Mouse (Mus musculus): Measurements from ENCODE around the gene Cachd1.

Gene Cachd1

DNA sequence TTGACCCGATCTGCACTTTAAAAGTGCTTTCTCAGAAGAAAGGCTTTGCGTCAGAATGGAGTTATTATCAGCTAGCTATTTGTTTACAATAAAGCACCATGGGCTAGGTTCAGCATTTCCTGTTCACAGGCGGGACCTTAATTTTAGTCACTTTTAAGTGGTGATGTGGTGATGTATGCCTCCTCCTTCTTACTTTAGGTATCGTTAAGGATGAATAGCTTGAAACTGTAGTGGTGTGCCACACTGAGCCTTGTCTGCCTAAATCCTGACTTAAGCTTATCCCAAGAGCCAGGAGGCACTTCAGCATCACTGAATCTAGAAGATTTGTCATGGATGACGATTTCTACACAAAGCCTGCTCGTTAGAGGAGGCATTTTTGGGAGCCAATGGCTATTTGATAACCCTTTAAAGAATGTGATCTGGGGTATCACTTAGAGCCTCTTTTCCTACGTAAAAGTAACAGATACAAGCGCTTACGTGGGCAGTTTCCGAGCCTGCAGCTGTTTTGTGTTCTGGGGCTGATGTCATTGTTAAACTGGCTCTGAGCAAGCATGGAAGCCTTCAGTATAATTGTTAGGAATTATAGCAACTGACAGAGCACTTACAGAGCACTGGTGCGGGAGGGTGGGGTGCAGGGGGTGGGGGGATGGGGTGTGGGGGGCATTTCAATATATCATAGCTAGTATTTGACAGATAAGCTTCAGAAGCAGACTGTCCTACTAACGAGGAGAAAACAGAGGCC, 89.7 kb downstream of the Cachd1 start:
- DNase-seq (ENCODE audit: low spot score in 2 of 2), result no peak

DNA sequence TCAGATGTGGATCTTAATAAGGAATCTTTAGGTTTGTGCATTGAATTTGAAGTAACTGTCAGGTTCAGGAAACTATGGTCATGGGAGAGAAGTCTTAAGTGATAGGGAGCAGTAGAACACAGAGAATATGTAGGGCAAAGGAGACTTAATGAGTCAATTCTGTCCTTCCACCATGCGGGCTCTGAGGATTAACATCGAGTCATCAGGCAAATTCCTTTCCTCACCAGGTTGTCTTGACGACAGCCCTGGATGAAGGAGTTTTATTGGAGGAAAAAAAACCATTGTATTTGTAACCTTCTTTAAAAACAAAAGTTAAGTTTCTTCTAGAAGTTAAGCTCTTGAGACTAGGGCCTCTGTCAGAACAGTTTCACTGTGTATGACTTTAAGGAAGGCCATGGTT, 100.9 kb downstream of the Cachd1 start:
- no peak for DNase-seq (ENCODE audit: low spot score in 2 of 2)

DNA sequence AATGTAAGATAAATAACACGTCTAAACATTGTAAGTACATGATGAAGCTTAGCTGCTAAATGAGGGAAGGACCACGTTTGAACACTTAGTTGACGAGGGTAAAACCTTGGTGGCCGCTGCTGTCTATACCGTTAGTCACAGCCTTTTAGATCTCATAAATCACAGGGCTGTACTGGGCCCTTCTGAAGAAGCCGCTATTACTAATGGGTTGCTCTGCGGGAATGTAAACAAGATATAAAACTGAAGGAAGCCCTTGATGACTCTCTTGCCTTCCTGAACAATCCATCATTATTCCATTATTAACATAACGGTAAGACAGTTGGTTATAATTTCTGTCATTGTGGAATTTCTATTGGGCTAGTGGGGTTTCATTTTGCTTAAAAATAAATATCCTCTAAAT, 102.9 kb downstream of the Cachd1 start:
- no peak for DNase-seq (ENCODE audit: low spot score in 2 of 2)

DNA sequence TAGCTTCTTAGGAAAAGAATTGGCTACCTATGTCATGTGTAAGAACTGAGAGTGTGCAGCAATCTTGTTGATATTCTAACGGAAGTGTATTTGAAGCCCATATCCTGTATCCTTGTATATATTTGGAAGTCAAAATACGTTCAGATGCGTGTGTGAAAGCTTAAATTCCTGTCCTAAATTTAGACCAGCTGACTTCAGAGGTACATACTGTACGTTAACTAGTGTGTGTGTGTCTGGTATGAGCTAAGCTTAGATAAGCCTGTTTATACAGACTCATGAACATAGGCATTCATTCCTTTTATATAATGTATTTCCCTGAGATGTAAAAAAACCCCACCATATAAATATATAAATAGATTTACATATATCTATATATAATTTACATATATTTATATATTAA, 103.6 kb downstream of the Cachd1 start:
- no peak for DNase-seq (ENCODE audit: low spot score in 2 of 2)

DNA sequence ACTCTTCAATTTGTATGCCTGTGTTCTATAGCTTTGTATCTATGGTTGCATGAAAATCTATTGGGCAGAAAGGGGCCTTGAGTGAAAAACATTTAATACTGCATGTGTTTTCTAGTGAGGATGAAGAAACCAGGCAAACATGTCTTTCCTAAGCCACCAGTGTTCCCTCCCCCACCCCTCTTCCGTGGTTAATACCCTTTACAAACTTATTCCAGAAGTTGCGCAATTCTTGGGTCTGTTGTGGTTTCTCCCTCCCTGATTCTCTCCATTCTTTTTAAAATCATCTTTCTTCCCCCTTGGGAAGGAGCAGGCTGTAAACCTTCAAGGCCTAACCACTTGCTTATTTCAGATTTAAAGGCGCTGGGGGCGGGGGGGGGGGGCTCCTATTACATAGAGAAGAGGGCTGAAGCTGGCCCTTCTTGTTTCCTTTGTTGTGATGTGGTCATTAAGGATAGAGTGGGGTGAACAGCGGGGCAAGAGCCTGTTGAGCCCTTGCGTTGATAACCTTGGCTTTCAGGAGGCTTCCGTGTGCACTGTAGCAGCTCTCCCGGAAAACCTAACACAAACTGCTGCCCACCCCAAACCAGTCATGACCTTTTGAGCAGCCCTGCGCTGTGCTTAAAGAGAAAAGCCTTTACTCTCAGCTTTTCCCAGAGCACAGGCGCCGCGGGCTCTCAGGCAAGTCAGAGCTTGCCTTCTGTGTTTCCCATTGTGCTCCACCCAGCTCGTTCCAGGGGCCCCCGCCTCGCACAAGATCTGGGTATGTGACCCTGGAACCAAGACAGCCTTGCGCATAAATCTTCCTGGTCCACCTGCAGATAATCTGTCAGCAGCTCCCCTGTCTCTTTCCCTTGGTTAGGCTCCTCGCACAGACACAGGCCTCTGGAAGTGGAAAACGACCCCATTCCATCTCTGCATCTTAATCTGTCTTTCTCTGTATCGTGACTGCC, 109.6 kb downstream of the Cachd1 start:
- no peak for DNase-seq (ENCODE audit: low spot score in 2 of 2)

- peak in 1 of 2 experiments; percentile 2 for DNase-seq (ENCODE audit: low spot score in 2 of 2)
Observed at GRCm38 (mm10) chr4:100886743-100887416, 110.4 kb downstream of the Cachd1 start.

DNA sequence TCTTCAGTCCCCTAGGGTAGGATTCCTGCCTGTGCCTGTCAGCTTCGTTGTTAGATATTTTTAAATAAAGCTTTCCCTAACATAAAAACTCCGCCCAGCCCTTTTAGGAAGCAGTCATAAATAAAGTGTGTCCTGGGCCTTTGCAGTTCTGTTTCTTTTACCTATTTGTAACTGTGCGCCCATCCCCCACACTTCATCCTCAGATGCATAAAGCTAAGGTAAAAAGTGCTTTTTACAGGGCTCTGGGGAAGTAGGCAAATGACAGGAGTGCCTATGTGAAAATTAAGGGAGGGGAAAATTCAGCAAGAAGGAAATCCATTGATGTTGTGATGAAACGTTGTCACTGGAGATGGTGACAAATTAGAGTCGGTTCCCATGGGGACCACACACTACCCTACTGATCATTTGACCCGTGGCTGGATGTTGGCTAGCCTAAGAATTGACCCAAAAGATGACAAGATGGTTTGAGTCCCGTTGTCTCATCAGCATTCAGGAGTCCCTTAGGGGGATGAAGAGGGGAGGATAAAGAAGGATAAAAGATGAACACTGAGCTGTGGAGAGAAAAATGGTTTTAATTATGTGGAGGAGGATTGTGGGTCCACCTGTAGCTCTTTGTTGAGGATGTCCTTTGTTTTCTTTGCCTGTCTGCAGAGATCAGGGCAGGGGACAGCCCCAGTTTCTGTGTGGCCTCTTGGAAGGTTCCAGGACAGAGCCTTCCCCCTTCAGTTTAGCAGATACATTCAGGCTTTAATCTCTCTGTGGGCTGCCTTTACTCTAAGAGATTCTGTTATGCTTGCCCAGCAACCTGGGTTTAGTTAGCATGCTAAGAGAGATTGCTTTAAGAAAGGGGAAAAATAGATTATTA, 113.9 kb downstream of the Cachd1 start:
- no peak for DNase-seq (ENCODE audit: low spot score in 2 of 2)

DNA sequence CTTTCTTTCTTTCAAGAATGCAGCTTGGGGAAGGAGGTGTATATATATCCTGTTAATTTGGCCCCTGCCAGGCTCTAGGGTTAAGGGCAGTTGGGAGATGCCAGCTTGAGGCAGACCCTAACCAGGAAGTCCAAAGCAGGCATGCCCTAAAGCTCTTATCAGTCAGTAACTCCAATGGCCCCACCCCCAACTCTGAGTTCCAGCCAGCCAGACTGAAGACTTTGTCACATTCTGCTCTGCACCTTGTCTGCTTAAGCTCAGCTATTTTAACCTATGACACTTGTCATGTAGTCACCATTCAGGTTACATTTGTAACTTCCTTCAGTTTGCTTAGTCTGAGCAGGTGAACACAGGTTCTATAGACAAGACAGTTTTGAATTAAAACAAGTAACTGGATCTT, 117.3 kb downstream of the Cachd1 start:
- no peak for DNase-seq (ENCODE audit: low spot score in 2 of 2)

DNA sequence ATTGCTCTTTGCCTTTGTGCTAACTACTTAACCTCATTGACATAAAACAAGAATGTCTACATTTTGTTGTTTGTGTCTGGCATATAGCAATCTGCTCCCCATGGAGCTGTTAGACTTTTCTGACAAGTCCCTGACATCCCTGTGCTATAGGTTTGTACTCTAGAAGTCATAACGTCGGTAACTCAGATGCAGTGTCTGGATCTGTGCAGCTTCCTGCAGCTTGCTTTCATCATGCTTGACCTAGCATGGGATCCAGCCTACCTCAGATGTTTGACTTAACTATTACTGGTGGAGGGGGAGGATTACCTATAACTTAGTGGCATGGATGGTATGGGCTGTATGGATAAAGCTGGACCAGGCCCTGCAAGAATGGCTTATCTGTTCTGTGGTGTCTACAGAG, 117.7 kb downstream of the Cachd1 start:
- DNase-seq (ENCODE audit: low spot score in 2 of 2), result no peak

DNA sequence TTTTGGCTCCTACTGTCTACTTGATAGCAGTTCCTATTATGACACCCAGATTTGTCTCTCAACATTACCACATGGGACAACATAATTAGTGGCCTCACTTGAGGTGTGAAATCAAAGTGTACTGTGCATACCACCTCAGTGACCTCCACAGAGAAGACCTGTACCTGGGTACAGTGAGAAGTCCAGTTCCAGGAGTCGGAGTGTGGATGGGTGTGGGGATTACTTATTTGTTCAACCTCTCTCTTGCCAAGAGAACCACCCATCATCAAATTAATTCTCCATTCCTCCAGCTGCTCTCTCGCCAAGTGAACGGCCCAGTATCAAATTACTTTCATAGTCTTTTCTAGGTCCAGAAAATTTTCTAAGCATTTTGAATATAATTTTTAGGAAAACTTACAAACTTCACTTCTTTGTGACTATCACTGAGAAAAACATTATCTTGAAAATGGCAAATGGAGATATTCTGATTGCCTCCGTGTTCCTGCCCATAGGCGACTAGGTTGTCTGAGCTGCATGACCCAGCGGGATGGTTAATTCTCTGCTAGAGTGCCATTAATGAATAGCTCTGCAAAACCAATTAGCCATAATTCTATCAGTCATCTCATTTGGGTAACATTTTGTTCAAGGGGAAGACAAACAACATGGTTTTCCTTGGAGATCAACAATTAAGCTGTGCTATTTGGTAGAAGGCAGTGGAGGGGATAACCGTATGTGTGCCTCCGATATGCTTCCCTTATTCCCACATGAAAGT, 120.0 kb downstream of the Cachd1 start:
- no peak for DNase-seq (ENCODE audit: low spot score in 2 of 2)

DNA sequence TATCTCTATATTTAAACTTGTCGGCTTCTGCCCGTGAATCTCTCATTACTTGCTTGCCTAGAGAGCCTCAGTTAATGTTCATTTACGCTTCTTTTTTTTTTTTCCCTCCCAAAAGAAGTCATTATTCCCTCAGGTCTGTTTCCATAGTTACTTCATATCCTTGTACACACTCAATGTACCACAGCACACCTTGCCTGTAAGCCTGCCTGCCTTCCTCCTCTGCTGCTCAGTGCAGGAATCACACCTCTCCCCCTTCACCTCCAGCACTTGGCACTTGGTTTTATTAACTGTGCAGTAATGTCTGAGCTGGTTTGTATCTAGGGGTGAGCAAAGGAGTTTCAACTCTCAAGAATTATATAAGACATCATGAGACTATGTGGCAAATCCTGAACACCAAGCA, 121.5 kb downstream of the Cachd1 start:
- no peak for DNase-seq (ENCODE audit: low spot score in 2 of 2)

GRCm38 (mm10) chr4:100909694-100910340, 133.3 kb downstream of the Cachd1 start:
- no peak for DNase-seq (ENCODE audit: low spot score in 2 of 2)

DNA sequence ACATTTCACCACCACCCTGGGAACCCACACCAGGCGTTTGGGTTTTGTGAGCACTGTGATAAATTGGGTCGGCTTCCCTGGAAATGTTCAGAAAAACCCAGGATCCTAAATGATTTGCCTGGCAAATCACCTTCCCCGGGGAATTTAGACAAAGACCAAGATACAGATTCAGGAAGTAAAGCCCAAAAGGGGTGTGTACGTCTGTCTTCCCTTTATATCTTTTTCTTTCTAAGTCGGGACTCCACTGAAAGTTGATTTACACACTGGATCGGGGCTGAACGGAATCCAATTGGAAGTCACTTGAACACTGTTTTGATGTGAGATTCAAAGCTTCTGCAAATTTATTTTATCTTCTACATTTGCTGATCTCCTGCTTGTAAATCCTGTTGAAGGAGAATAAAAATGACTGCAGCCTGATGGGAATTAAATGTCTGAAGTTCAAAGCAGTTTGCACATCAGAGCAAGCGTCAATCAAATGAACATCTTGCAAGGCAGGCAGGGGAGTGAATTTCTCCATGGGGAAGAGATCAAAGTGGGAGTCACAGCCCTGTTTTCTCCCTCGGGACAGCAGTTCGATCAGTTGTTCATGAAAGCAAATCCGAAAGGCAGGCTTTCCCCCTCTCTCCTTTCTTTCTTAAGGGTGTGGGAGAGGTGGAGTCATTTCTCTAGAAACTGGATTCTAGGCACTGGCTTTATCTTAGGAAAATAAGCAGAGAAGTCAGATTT, 134.3 kb downstream of the Cachd1 start:
- no peak for DNase-seq (ENCODE audit: low spot score in 2 of 2)

DNA sequence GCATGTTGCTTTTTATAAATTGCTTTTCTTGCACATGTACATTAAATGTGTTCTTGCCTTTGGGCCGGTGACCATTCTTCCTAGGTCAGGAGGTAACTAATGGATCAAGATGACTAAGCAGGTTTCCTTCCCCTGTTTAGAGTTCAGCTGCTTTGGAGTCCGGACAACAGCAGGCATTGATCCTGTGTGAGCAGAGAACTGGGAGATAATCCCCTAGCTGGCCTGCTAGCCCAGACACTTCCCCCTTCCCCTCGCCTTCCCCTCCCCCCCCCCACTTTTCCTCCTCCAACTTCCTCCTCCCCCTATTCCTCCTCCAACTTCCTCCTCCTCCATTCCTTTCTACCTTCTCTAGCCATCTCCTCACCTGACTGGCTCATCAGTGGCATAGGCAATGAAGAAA, 135.2 kb downstream of the Cachd1 start:
- no peak for DNase-seq (ENCODE audit: low spot score in 2 of 2)

DNA sequence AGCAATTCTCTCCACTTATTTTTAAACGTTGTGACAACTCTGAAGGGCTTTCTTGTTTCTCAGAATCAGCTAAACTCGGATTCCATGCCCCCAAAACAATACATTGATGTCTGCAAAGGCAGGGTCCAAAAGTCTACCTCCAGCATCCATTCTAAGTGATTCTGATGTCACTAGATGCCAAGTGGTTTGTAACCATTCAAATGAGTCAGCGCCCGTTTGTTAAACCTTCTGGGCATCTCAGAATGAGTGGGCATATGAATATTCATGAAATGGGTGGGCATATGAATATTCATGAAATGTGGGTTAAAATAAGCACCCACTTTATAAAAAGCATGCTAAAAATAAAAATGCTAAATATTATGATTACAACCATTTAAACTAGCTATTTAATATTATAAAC, 137.2 kb downstream of the Cachd1 start:
- no peak for DNase-seq (ENCODE audit: low spot score in 2 of 2)

DNA sequence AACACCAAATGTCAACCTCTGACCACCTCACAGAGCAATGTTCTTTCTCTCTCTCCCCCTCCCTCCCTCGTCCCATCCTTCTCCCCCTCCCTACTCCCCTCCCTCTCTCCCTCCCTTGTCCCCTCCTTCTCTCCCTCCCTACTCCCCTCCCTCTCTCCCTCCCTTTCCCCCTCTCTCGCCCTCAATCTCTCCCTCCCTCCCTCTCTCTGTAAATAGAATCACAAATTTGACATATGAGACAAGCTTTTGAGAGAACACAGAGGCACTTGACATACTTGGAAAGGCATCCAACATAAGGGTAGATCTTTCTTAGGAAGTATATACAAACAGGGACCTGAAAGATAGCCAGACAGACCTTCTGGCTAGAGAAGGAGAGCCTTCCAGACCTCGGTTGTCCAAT, 138.1 kb downstream of the Cachd1 start:
- DNase-seq (ENCODE audit: low spot score in 2 of 2), result no peak

DNA sequence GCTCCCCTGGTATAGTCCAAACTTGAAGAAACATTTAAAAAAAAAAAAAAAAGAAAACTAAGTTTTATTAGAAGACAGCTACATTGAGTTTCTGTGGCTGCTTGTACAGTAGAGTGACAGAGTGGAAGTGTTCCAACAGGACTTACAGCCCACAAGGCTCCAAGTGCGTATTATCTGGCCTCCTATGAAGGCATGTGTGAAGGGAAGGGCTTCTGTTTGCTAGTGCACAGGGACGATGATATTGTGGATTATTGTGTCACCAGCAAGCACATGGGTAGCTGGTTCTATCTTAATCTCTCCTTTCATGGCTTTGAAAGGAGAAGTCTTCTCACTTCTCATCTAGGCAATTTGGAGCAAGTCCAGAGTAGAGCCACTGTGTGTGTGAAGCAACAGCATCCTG, 138.6 kb downstream of the Cachd1 start:
- DNase-seq (ENCODE audit: low spot score in 2 of 2), result no peak

GRCm38 (mm10) chr4:100917511-100917910, 141.0 kb downstream of the Cachd1 start:
- no peak for DNase-seq (ENCODE audit: low spot score in 2 of 2)

GRCm38 (mm10) chr4:100920413-100920812, 143.9 kb downstream of the Cachd1 start:
- DNase-seq (ENCODE audit: low spot score in 2 of 2), result no peak

Measured in spleen, postnatal 36 days (tissue).